In genomic region chr9:66594061-66594460, GRCm38 (mm10) we compare ENCODE assay signal across 8 mouse cellular contexts. TPM values are rescaled to one million over a fixed set of nuclear protein-coding genes. Genes with fewer than 3 reads are reported as not detected.
DNase-seq lines count a peak whose midpoint lies in the region; ATAC-seq and TF ChIP-seq lines count a peak whose summit lies in the region.

No protein-coding gene starts in this region.

- ATAC-seq in hindbrain, embryonic 14.5 days (ENCODE audit: low FRiP score), result no peak
- ATAC-seq in limb, embryonic 13.5 days (ENCODE audit: low FRiP score, low read depth), result no peak

- DNase-seq in spleen, adult 2 months (ENCODE audit: low read depth in 1 of 2, low spot score in 2 of 2), result no peak
- no peak for DNase-seq in spleen, adult 18-20 months
- no peak for DNase-seq in hindbrain, embryonic 14.5 days (ENCODE audit: low spot score)
- peak; percentile 15 to 65 for DNase-seq in spleen, postnatal 4 days (ENCODE audit: low spot score in 2 of 2)
- DNase-seq in thymus, postnatal 0 days (ENCODE audit: low spot score), result no peak
- DNase-seq in frontal cortex, postnatal 25 days (ENCODE audit: low spot score in 2 of 2), result no peak
- DNase-seq in adrenal gland, adult 18-20 months (ENCODE audit: low spot score in 2 of 2), result no peak

- no peak for TF ChIP-seq POLR2A in spleen, adult 2 months (IDR thresholded peaks at IDR 0.05; ENCODE audit: low read depth, low read length)

- H3K9me3 ChIP-seq in hindbrain, embryonic 14.5 days (ENCODE audit: control insufficient read depth, low read length), result no peaks in the 10 kb centered on the region
- H3K9me3 ChIP-seq in limb, embryonic 13.5 days, result no peaks in the 10 kb centered on the region

- no peaks in the 10 kb centered on the region for H3K36me3 ChIP-seq in spleen, adult 2 months (ENCODE audit: control insufficient read depth, insufficient read depth, low read length)
- H3K36me3 ChIP-seq in hindbrain, embryonic 14.5 days (replicated peaks; ENCODE audit: control insufficient read depth, insufficient read depth), result no peaks in the 10 kb centered on the region
- H3K36me3 ChIP-seq in limb, embryonic 13.5 days, result no peaks in the 10 kb centered on the region

- H3K4me3 ChIP-seq in spleen, adult 2 months (ENCODE audit: extremely low read depth, insufficient read depth, insufficient read length), result peak overlapping the region; percentile 23; the same call in 1 of the 2 replicates
- H3K4me3 ChIP-seq in hindbrain, embryonic 14.5 days (replicated peaks; ENCODE audit: low read length), result no peak overlapping the region
- peak overlapping the region; percentile 93; the same call in 1 of the 2 replicates for H3K4me3 ChIP-seq in limb, embryonic 13.5 days

- peak overlapping the region; percentile 99 for H3K27ac ChIP-seq in spleen, adult 2 months (ENCODE audit: insufficient read depth, low read length)
- no peak overlapping the region for H3K27ac ChIP-seq in hindbrain, embryonic 14.5 days
- no peak overlapping the region for H3K27ac ChIP-seq in limb, embryonic 13.5 days

- no peak for TF ChIP-seq CTCF in spleen, adult 2 months (IDR thresholded peaks at IDR 0.05; ENCODE audit: extremely low read depth, insufficient read depth, insufficient read length, insufficient replicate concordance)

- H3K4me2 ChIP-seq in hindbrain, embryonic 14.5 days (replicated peaks), result peak overlapping the region; percentile 65; the same call in 1 of the 2 replicates
- peak overlapping the region; percentile 76 for H3K4me2 ChIP-seq in limb, embryonic 13.5 days (replicated peaks)

- WGBS in spleen, adult 2 months, result 26% methylated on average over 3 of the region's 3 CpGs
- 60% methylated on average over 3 of the region's 3 CpGs for WGBS in hindbrain, embryonic 14.5 days
- 66% methylated on average over 3 of the region's 3 CpGs for WGBS in limb, embryonic 13.5 days

- no peaks in the 10 kb centered on the region for H3K27me3 ChIP-seq in spleen, adult 2 months (ENCODE audit: control insufficient read depth, insufficient read depth, low read length)
- H3K27me3 ChIP-seq in hindbrain, embryonic 14.5 days (ENCODE audit: control insufficient read depth, insufficient read depth, low read length), result no peaks in the 10 kb centered on the region
- 0 out of 2 replicates have a peak, but pooled peaks cover 2% of the 10 kb centered on the region for H3K27me3 ChIP-seq in limb, embryonic 13.5 days

- H3K4me1 ChIP-seq in spleen, adult 2 months (ENCODE audit: control insufficient read depth, insufficient read depth, insufficient read length), result peaks cover 23% of the 10 kb centered on the region
- H3K4me1 ChIP-seq in hindbrain, embryonic 14.5 days (replicated peaks; ENCODE audit: control insufficient read depth, insufficient read depth, low read length), result peaks cover 27% of the 10 kb centered on the region
- peaks cover 61% of the 10 kb centered on the region for H3K4me1 ChIP-seq in limb, embryonic 13.5 days

- no peak overlapping the region for H3K9ac ChIP-seq in hindbrain, embryonic 14.5 days
- no peak overlapping the region for H3K9ac ChIP-seq in limb, embryonic 13.5 days

RNA-seq across cellular contexts. Expression of gene Usp3, which starts 1.1 kb away (rescaled TPM):
- polyA plus RNA-seq in spleen, adult 2 months (2012; rRNA removed), result 15.2 and 15.9 TPM in 2 replicates
- 64.8 and 72.7 TPM in 2 replicates for polyA plus RNA-seq in hindbrain, embryonic 14.5 days (2014; fragmentation: Nextera tagmentation; extraction: Ambion mirVana)
- polyA plus RNA-seq in limb, embryonic 13.5 days (2015; fragmentation: Nextera tagmentation; extraction: Ambion mirVana), result 78.4 and 81.8 TPM in 2 replicates
- 154 and 168 TPM in 2 replicates for polyA plus RNA-seq in thymus, postnatal 0 days (2015; fragmentation: Nextera tagmentation; extraction: Ambion mirVana)
- 10 to 100 TPM; 33.0 to 41.0 TPM for total RNA-seq in adrenal gland, adult 18-20 months (2021)

Comparison
In these comparisons a context has a peak if more than half of its experiments do, and no peak if none do; other contexts are left out.
1. DNase-seq: peak in spleen, postnatal 4 days (2 of 2); none in spleen, adult 2 months (0 of 2), spleen, adult 18-20 months (0 of 2), hindbrain, embryonic 14.5 days (single experiment), thymus, postnatal 0 days (single experiment), frontal cortex, postnatal 25 days (0 of 2) and adrenal gland, adult 18-20 months (0 of 2).